Mouse (Mus musculus) testis, postnatal 14 days (tissue): ENCODE data around the gene Naip2.

Source experiments
- DNase-seq: peaks from one replicate; pipeline ENCODE4 v3.0.0; 2021; ENCODE audit warnings: low spot score

Naip2 gene

GRCm38 (mm10) chr13:100107652-100108472, 94.0 kb downstream of the Naip2 start, which contains the start of gene Serf1:
TSS of gene Serf1 (plus strand) at chr13:100108012.
- peak; percentile 86 for DNase-seq

DNA sequence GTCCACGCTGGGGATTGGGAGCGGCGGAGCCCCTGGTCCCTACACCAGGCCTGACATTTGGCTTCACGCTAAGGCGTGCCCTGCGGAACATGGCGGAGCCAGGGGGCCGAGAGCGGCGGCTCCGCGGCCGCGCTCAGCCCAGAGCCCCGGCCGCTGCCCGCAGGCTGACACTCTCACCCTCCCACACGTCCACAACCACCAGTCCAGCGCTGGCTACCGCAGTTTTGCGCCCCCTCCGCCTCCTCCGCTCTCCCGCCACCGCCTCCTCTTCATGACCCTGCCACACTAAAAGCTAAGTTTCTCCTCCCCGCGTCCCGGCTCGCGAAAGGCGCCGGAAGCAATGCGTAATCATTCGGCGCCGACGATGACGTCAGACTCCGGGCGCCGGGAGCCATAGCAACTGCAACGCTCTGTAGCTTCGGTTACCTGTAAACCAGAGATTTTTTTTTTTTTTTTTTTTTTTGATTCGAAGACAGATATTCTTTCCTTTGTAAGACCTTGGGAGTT, 98.1 kb downstream of the Naip2 start, which contains the start of gene Bdp1:
Gene Bdp1, minus strand, starts transcription at position 323 of the 507 bp plus-strand sequence.
- peak; percentile 93 for DNase-seq

DNA sequence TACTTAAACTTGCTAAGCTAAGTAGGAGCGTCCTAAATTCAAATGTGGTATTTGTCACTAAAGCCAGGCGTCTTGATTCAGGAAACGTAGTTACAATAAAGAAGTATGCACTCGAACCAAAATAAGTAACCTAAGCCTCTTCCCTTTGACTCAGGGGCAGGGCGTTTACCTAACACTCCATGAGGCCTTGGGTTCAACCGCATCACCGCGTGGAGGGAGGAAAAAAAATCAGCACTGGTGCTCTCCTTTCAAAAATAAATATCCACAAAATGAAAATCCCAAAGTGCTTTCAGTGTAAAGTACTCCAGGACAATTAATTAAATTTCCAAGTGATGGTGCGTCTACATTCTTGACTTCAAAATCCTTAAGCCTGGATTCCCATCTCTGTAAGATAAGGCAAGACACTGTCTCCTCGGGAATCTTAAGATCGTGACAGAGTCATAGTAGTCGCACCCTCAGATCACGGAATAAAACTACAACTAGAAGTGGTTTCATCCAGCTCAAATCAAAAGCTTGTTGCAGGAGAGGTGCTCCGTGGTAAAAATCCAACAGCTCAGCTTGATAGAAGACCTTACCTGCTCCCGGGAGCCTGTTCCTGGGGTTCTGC, 98.7 kb downstream of the Naip2 start:
- no peak for DNase-seq

- no peak for DNase-seq
These were observed 103.1 kb downstream of the Naip2 start for GRCm38 (mm10) chr13:100098808-100099207.
